Mouse (Mus musculus): ENCODE results near the gene Bsnd.

DNA sequence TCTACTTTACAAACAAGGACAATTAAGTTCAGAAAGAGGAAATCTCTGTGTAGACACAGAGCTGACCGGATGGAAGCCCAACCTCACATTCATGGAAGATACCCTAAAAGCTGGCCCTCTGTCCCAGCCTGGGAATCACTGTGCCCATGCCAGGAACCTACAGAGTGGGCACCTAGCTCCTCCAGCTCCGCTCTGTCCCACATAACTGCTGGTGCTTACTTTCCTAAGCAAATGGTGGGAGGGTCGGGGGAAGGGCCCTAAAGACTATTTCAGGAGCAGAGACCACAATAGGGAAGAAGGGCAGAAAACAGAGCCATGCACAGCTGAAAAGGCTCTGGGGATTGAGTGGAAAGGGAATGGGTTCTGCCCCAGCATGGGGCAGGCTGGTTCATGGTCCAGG is 11.5 kb downstream of the Bsnd start:
- TF ChIP-seq POLR2A (IDR thresholded peaks at IDR 0.05; ENCODE audit: control insufficient read depth, low read depth, low read length) (no peak), CTCF (IDR thresholded peaks at IDR 0.05; ENCODE audit: control insufficient read depth, insufficient read depth, insufficient replicate concordance, low read depth, low read length) (no peak)

All from testis, adult 2 months (tissue).